Mouse (Mus musculus): ENCODE results near the gene Gm21773.
"Not testable (repeated sequence)": the region's sequence is repeated elsewhere in the genome, so short reads cannot be mapped to it uniquely, and the experiment has no call there.

Gm21773 gene

DNA sequence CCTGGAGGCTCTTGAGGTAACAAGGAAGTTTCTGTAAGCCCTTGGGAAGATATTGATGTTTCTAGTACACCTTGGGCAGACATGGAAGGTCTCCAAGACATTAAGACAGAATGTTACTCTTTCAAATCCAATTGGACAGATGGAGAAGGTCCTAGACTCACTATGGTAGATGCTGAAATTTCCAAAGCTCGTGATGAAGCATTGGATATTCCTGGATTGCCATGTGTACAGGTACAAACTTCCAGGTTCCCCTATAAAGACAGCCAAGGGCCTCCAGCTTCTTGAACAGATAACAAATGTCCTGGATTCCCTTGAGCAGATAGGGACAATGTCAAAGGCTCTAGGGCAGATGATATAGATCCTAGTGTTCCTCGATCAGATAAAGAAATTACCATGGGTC lies at the start of gene Gm21773:
Gene Gm21773, minus strand, starts transcription at position 101 of the 400 bp plus-strand sequence.
- DNase-seq (ENCODE audit: low spot score in 2 of 2), result not testable (repeated sequence)
